Mouse (Mus musculus) forebrain, embryonic 16.5 days (tissue): ENCODE results near the gene Spint1. TPM values are rescaled to one million over a fixed set of nuclear protein-coding genes. Genes with fewer than 3 reads are reported as not detected.

Source experiments
- ATAC-seq: fragments of 200-750 bp; cut with Nextera tagmentation; 2 replicates; pipeline ENCODE4 v1.8.0; 2017; ENCODE audit warnings: mild to moderate bottlenecking, moderate library complexity
- H3K27ac ChIP-seq: fragments of 300-500 bp; sonication (generic); 2 replicates; pipeline ENCODE4 v1.5.1; 2014; ENCODE audit warnings: low read length, control low read depth
- H3K27me3 ChIP-seq: fragments of 300-500 bp; sonication (generic); replicated peaks from 2 replicates; pipeline ENCODE4 v1.6.1; 2014; ENCODE audit warnings: low read length; ENCODE audit not compliant: control insufficient read depth, insufficient read depth
- H3K36me3 ChIP-seq: fragments of 300-500 bp; sonication (generic); 2 replicates; pipeline ENCODE4 v1.6.1; 2014; ENCODE audit not compliant: control insufficient read depth, insufficient read depth
- H3K4me1 ChIP-seq: fragments of 300-500 bp; sonication (generic); replicated peaks from 2 replicates; pipeline ENCODE4 v1.6.1; 2014; ENCODE audit warnings: low read length; ENCODE audit not compliant: control insufficient read depth, insufficient read depth
- H3K4me2 ChIP-seq: fragments of 300-500 bp; sonication (generic); 2 replicates; pipeline ENCODE4 v1.6.1; 2014; ENCODE audit warnings: mild to moderate bottlenecking, low read length, control low read depth
- H3K4me3 ChIP-seq: fragments of 300-500 bp; sonication (generic); replicated peaks from 2 replicates; pipeline ENCODE4 v1.5.1; 2014; ENCODE audit warnings: mild to moderate bottlenecking, low read length, control low read depth
- H3K9ac ChIP-seq: fragments of 300-500 bp; sonication (generic); replicated peaks from 2 replicates; pipeline ENCODE4 v1.6.1; 2014; ENCODE audit warnings: low read depth, low read length, control low read depth
- H3K9me3 ChIP-seq: fragments of 300-500 bp; sonication (generic); 2 replicates; pipeline ENCODE4 v1.6.1; 2016; ENCODE audit warnings: low read length; ENCODE audit not compliant: control insufficient read depth
- WGBS: fragments of 180-500 bp; shearing (Covaris S2); extraction: QIAGEN DNeasy Blood & Tissue Kit; methylation state at CpG from one replicate; pipeline ENCODE4 v1.1.7; 2014; 5-methylcytosine and 5-hydroxymethylcytosine counted together
- polyA plus RNA-seq: library from polyadenylated mRNA; unstranded; fragments of >200 nt; fragmentation: Nextera tagmentation; extraction: Ambion mirVana; gene quantifications from 2 replicates; pipeline ENCODE4 v1.2.1, GENCODE M21; 2015

The Spint1 gene
- polyA plus RNA-seq, 1 experiment from 2014 or later = 0.44 TPM

DNA sequence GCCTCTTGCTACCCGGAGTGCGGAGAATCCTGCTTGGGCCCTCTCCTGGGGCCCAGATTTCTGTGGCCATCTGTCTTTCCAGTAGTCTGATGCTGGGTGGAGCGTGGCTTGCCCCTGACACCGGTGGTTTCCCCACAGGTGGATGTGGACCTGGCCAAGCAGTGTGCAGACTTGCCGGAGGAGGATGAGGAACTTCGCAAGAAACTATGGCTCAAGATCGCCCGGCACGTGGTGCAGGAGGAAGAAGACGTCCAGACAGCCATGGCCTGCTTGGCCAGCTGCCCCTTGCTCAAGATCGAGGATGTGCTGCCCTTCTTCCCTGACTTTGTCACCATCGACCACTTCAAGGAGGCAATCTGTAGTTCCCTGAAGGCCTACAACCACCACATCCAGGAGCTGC lies 59.6 kb downstream of the Spint1 start:
- 92% methylated on average over 12 of the region's 12 CpGs for WGBS
- no peak for ATAC-seq
- Histone ChIP-seq H3K4me3 (no peak overlapping the region), H3K27me3 (no peaks in the 10 kb centered on the region), H3K27ac (no peak overlapping the region), H3K9ac (no peak overlapping the region), H3K4me2 (no peak overlapping the region), H3K36me3 (peaks cover 31% of the 10 kb centered on the region), H3K9me3 (no peaks in the 10 kb centered on the region), H3K4me1 (peaks cover 15% of the 10 kb centered on the region)

DNA sequence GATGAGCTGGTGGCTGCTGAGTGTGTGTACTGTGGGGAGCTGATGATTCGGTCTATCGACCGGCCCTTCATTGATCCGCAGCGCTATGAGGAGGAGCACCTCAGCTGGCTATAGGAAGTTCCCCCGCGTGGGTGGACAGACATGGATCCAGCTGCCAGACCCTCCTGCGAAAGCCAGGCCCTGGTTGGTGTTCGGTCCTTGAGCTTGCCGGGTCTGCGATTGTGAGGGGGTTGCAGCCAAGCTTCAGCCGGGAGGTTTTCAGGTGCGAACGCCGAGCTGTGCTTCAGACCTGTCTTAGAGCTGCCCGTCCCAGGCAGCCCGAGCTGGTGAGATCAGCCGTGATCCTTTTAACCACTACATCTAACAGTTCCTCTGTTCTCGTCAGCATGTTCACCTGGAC lies 60.3 kb downstream of the Spint1 start:
- H3K4me2 ChIP-seq = no peak overlapping the region
- H3K4me1 ChIP-seq = peaks cover 15% of the 10 kb centered on the region
- no peak overlapping the region for H3K27ac ChIP-seq
- no peak overlapping the region for H3K9ac ChIP-seq
- no peak for ATAC-seq
- no peak overlapping the region for H3K4me3 ChIP-seq
- 93% methylated on average over 19 of the region's 19 CpGs for WGBS
- H3K9me3 ChIP-seq = no peaks in the 10 kb centered on the region
- H3K36me3 ChIP-seq = peaks cover 31% of the 10 kb centered on the region
- no peaks in the 10 kb centered on the region for H3K27me3 ChIP-seq

DNA sequence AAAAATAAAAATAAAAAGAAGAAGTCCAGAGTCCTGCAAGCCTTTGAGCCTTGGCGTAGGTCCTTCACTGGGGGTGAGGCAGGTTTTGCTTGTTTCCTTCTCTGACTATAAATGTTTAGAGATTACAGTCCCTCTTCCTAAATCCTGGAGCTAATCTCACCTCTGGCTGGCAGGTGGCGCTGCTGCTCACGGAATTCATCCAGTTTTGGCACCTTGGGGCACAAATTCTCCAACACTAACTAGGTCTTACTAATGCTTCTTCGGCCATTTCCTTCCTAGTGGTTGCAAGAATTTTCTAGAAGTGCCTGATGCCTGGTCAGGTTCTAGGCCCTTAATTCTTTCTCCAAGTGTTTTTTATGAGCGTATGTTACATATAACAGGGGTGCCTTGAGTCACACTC lies 61.2 kb downstream of the Spint1 start:
- H3K4me1 ChIP-seq = peaks cover 15% of the 10 kb centered on the region
- H3K27me3 ChIP-seq = no peaks in the 10 kb centered on the region
- H3K9me3 ChIP-seq = no peaks in the 10 kb centered on the region
- no peak overlapping the region for H3K9ac ChIP-seq
- no peak overlapping the region for H3K27ac ChIP-seq
- WGBS = 43% methylated on average over 5 of the region's 5 CpGs
- no peak overlapping the region for H3K4me3 ChIP-seq
- H3K4me2 ChIP-seq = no peak overlapping the region
- H3K36me3 ChIP-seq = peaks cover 29% of the 10 kb centered on the region
- ATAC-seq = no peak

DNA sequence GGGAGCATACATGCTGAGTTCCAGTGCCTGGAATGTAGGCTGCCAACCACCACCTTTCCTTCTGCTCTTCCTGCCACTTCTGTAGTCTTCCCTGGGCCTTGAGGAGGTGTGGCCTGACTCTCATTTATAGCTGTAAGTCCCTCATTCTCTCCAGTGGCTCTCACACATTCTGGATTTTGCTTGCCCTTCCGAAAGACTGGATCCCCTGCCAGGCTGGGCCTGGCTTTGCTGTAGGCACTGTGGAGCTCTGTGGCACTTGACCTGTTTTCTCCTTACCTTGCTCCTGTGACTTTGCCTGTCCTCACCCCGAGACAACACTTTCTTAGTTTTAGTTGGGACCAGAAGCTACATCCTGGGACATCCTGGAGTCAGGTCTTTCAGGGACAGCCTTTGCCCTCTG lies 61.7 kb downstream of the Spint1 start:
- peaks cover 29% of the 10 kb centered on the region for H3K36me3 ChIP-seq
- no peak overlapping the region for H3K9ac ChIP-seq
- no peak for ATAC-seq
- H3K4me1 ChIP-seq = peaks cover 15% of the 10 kb centered on the region
- WGBS = 88% methylated on average over 2 of the region's 2 CpGs
- H3K4me2 ChIP-seq = no peak overlapping the region
- H3K4me3 ChIP-seq = no peak overlapping the region
- no peaks in the 10 kb centered on the region for H3K27me3 ChIP-seq
- no peaks in the 10 kb centered on the region for H3K9me3 ChIP-seq
- H3K27ac ChIP-seq = no peak overlapping the region

Other genes starting within 250 kb of the Spint1 start
- gene Ccdc32, start 208.0 kb upstream of the Spint1 start, polyA plus RNA-seq = 41.6 and 46.1 TPM in 2 replicates
- 5.0 and 5.1 TPM in 2 replicates for gene Rpusd2, start 202.6 kb upstream of the Spint1 start, polyA plus RNA-seq
- 23.9 and 26.2 TPM in 2 replicates for gene Knl1, start 190.2 kb upstream of the Spint1 start, polyA plus RNA-seq
- 17.6 and 20.3 TPM in 2 replicates for gene Rad51, start 124.6 kb upstream of the Spint1 start, polyA plus RNA-seq
- gene Rmdn3, start 80.3 kb upstream of the Spint1 start, polyA plus RNA-seq = 59.6 and 65.3 TPM in 2 replicates
- 0.47 and 0.55 TPM in 2 replicates for gene Gchfr, start 69.6 kb upstream of the Spint1 start, polyA plus RNA-seq
- gene Gm14137, start 62.9 kb upstream of the Spint1 start, polyA plus RNA-seq = 1.1 and 1.3 TPM in 2 replicates
- 66.2 and 66.9 TPM in 2 replicates for gene Zfyve19, start 28.7 kb upstream of the Spint1 start, polyA plus RNA-seq
- gene Dnajc17, start 28.6 kb upstream of the Spint1 start, polyA plus RNA-seq = 21.3 and 24.6 TPM in 2 replicates
- gene Ppp1r14d, start 7.5 kb upstream of the Spint1 start, polyA plus RNA-seq = not detected in 2 replicates
- 24.8 and 31.8 TPM in 2 replicates for gene Rhov, start 33.9 kb downstream of the Spint1 start, polyA plus RNA-seq
- gene Vps18, start 51.4 kb downstream of the Spint1 start, polyA plus RNA-seq = 32.5 and 33.6 TPM in 2 replicates
- 4.8 and 5.5 TPM in 2 replicates for gene Dll4, start 88.4 kb downstream of the Spint1 start, polyA plus RNA-seq
- 4.6 and 11.3 TPM in 2 replicates for gene Chac1, start 113.9 kb downstream of the Spint1 start, polyA plus RNA-seq
- 4.0 and 4.1 TPM in 2 replicates for gene Ino80, start 240.3 kb downstream of the Spint1 start, polyA plus RNA-seq